Mouse (Mus musculus) ovary, postnatal 36 days (tissue): ENCODE data around the gene Uqcr11.
A peak's percentile ranks its signal among the peaks of the same experiment; 100 is the strongest.

Source experiments
- DNase-seq: peaks from one replicate; pipeline ENCODE4 v3.0.0; 2022; ENCODE audit warnings: low spot score, mixed read lengths

The Uqcr11 gene

DNA sequence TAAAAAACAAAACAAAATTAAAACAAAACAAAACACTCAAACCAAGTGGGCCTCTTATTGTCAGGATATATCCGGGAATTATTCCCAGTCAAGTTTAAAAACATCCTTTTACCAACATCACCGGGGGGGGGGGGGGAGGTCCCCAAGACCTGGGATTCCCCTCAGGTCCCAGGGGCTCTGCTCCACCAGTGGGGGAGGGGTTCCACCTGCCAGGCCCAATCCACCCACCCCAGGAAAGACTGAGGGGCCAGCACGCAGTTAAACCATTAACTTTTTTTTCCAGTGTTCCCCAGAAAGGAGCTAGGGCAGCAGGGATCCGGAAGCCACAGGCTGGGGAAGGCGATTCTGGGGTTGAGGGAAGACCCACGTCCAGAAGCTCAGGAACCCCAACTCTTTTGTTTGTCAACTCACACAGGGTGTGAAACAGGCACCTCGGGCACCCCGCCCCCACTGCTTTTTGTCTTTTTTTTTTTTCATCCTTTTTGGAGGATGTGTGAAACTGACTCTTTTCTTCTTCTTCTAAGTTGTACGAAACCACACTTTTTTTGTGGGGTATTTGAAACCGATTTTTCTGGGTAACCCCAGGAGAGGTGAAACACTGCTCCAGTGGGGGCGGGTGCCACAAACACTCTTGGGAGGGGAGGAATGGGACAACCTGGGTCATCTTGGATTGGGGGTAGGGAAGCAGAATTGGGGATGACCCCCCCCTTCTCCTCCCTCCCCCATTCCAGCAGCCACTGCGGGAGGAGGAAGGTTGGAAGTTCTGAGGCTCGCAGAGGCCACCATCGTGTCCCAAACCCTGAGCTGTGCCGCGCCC lies 25.1 kb upstream of the Uqcr11 start:
- DNase-seq: no peak

DNA sequence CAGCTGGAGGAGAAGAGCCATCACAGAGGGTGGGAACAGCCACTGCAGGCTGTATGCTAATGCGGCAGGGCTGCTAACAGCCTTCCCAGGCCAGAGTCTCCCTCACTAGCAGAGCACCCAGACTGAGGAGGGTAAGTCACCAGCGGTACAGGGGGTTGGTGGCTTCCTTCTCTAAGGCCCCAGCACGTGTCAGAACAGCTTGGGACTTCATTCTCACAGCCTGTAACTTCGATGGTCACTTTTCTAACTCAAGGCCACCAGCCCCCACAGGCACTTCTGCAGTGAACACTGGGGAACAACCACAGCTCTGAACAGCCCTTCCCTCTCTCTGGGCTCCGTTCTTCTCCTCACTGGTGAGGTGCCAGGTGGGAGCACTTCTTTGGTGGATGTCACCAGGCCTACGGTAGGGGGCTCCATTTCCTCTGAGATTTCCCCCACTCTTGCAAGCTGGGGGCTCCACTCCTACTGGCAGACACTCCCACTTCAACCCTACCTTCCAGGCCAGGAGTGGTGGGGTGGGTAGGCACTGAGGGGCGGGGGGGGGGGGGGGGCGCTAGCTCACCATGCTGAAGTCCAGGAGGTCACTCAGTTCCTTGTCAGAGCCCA lies 23.8 kb upstream of the Uqcr11 start:
- DNase-seq: no peak

DNA sequence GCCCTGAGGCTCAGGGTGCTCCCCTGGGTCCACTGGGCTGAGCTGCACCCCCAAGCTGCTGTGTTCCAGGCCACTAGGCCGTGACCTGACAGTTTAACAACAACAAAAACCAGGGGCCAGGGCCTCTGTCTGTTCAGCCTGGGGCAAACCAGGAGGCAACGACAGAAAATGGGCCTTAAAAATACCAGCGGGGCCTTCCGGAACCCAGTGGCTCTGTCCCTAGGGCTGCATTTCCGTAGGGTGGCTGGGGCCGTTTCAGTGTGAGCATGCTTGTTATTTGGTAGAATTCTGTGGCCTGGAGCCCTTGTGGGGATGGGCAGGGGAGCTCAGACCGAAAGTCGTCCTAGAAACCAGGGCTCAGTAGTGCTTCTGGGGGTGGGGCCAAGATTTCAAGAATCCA lies 23.2 kb upstream of the Uqcr11 start:
- DNase-seq: no peak

DNA sequence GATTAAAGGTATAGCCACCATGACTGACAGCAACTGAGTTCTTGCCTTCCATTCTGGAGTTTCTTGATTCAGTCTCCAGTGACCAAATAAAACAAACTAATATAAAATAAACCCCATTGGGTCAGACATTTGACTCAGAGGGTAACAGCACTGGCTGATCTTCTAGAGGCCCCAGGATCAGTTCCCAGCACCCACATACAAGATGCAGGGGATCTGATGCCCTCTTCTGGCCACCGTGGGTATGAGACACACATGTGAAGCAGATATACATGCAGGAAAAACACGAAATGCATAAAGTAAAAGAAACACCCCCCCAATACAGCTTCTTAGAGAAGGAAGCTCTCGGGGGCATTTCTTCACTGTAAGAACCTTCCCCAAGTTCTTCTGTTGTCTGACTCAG lies 18.4 kb upstream of the Uqcr11 start:
- DNase-seq: no peak

DNA sequence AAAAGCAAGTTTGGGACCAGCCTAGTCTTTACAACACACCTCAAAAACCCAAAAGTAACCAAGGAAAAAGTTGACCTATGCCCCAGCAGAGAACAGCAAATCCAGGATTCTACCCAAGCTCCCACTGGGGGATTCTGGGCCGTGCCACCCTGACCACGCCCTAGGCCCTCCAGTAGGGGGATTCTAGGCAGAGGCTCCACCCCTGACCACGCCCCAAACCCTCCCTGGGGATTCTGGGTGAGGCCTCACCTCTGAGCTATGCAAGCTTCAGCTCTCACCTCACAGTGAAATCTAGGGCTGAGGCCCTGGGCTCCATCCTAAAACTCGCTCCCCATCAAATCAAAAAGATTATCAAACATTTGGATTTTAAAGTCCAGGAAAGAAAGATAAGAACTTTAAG lies 16.9 kb upstream of the Uqcr11 start:
- no peak for DNase-seq

DNA sequence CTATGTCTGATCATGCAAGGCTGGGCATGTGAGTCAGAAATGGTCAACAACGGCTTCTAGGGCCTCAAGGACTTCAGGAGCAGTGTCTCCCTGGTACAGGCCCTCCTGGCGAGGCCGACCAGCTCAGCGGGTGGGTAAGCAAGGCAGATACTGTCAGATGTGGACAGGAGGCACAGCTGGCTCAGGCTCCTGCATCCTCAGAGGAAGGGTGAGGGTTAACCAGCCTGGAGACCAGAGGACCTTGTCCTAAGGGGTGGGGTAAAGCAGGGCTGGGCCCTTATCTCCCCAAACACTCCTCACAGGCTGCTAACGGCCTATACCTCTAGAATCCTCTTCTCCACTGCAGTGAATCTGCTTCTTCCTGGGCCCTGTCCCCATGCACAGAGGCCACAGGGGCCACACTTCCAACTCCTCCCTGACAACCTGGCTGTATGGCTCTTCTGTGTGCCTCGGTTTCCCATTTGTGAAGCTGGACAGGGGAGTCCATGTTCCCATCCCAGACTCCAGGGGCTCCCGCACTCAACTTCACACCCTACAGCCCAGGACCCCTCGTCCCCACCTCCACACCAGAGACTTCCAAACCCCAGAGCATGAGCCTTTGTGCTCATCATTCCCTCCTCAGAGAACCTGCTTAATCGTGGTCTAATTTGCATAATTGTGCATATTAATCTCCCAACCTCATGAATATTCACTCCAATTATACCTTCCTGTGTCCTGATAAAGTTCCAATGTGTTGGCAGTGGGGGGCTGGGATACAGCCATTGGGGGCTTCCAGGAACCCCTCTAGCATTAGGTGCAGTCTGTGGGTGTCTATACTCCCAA lies 15.2 kb upstream of the Uqcr11 start:
- DNase-seq: no peak

DNA sequence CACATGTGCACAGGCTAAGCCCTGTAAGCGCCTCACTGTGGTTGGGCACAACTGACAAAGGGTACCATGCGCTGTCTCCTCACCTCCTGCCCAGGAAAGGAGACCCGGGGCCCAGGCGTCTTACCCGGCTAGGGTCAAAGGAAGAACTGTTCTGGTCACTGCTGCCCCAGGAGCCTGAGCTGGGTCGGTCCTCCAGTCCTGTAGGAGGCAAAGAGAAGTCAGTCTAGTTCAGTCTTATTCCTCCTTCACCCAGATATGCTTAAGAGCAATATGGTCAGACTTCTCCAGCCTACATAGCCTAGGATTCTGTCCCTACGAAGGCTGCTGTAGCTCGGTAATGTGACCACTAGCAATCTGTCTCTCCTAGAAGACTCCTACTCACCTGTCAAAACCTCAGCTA lies 14.6 kb upstream of the Uqcr11 start:
- no peak for DNase-seq

DNA sequence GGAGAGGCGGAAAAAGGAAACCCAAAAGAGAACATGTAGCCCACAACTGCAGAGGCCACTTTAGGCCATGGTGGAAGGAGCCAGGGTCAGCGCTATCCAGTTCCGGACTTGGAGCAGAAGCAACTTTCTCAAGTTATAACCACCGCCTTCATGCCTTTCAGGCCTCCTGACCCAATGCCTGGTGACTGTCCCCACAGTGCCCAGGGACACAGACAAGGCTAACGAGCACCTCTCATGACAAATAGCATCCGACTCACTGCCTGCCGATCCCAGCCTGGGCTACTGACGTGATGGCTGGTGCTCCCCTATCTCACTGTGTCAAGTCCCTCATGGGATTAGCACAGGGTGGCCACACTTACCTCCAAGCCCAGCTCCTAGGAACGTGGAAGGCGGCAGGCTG lies 14.1 kb upstream of the Uqcr11 start:
- DNase-seq: no peak

DNA sequence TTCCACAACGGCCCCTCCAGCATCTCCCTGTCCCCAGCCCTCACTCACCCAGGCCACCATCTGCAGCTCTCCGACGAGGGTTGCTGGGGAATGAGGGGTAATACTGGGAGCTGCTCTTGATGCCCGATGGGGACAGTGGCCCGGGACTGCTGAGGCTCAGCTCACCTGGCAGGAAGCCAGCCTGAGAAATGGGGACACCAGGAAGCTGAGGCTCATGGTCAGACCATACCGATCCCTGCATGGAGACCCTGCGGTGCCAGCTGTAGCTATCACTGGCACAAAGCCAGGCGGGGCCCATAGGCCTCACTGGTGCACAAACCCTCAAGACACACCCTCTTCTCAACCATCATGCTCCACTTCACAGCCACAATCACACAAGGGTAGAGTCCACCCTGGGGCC lies 12.8 kb upstream of the Uqcr11 start:
- no peak for DNase-seq

DNA sequence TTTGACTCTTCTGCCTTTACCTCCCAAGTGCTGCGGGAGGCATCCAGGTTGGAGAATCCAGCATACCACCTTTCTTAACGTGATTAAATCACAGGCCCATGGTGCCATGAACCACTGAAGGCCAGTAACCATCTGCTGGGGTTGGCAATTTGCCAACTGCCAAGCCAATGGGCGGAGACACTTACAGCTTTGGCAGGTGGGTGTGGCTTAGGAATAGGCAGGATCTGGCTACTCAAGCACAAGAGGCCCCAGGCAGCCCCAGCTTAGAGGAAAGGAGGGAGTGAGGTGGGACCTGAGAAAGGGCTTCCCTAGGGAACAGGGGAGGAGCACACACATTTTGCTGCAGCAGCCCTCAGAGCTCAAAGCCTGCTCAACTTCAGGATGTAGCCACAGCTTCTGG lies 11.7 kb upstream of the Uqcr11 start:
- no peak for DNase-seq

DNA sequence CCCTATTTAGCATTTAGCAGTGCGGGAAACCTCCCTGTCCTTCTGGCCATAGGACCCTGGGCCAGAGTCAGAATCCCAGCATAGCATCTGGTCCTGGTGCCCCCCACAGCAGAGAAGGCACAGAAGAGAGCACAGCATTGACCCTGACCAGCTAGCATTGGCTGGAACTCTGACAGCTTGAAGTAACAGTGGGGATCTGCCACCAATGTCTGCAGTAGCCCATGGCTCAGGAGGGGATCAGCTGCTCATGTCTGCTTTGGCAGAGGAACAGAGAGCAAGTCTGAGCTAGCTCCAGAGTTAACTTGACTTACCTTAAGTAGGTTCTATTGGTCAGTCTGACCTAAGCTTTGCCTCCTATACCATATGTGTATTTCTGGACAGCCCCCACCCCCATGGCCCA lies 11.2 kb upstream of the Uqcr11 start:
- no peak for DNase-seq

DNA sequence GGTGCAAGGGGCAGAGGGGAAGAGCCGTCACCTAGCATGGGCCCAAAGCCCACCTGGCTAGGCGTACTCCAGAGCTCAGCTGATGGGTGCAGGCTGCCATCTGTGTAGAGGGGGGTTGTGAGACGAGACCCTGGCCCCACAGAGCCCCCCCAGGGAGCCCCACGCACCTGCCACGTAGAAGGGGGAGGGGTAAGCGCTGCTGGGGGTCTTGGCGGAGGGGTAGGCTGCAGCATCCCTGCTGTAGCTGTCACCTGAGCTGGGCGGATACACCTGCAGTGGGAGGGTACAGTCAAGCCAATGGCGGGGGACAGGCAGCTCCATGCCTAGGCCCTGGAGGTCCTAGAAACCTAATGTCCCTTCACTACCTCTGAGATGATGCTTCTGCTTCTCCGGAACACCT lies 10.7 kb upstream of the Uqcr11 start:
- no peak for DNase-seq

DNA sequence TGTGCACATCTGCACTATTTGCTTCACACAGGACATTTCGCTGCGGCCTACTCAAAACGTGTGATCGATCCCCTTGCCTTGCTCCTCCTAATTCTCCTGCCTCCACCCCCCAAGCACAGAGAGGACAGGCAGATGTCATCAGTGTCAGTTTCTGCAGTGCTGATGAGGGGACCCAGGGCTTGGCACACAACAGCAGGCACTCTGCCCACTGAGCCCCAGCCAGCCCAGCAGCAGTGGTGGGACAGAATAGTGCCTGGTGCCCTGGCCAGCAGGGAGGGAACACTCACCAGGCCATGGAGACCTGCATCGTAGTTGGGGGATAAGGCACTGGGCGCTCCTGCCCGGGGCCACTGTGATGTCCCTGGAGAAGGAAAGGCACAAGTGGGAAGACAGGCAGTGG lies 8.9 kb upstream of the Uqcr11 start:
- DNase-seq: no peak

DNA sequence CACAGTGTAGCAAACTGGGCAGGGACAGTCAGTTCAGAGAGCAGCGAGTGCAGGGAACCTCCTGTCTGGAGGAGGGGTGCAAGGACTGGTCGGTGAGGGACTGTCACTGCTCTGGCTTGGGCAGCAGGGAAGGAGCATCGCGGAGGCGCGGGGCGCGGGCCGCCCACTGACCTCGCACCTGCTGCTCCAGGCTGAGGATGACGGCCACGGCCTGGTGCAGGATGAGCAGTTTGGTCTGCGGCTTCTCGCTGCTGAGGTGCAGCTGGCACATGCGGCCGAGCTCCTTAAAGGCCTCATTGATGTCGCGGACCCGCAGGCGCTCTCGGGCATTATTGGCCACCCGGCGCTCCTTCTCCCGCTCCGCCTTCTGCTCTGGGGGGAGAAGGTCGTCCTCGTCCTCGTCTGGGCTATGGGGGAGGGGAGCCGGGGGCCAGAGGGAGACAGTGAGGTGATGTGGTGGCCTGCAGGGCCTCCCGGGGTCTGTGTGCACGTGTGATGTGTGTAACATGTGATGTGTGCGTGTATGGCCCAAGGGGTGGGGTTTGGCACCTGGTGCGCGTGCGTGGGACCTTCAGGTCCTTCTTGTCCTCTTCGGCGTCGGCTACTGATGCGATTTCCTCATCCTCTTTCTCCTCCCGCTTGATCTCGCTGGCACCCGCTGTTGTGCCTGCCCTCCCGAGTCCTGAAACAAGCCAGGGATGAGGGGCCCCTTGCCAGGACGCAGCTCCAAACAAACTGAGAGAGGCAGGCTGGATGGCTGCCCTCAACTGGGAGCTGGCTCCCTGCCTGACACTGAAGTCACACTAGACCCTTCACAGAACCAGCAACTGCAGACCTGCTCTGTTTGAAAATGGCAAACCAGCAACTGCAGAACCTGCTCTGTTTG lies 6.3 kb upstream of the Uqcr11 start:
- peak; percentile 69 for DNase-seq

DNA sequence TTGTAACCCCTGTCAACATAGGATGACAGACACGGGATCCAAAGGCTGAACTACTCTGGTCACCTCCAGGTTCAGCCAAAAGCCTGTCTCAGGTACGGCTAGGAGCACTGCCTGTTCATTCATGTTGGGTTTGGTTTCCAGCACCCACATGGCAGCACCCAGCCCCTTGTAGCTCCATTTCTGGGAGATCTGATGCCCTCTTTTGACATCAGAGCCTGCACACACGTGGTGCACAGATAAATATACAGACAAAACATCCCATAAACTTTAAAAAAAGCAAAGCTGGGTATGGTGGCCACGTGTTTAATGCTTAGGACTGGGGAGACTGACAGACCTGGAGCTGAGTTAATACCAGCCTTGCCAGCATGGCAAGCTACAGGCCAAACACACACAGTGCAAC lies 1.3 kb upstream of the Uqcr11 start:
- no peak for DNase-seq

DNA sequence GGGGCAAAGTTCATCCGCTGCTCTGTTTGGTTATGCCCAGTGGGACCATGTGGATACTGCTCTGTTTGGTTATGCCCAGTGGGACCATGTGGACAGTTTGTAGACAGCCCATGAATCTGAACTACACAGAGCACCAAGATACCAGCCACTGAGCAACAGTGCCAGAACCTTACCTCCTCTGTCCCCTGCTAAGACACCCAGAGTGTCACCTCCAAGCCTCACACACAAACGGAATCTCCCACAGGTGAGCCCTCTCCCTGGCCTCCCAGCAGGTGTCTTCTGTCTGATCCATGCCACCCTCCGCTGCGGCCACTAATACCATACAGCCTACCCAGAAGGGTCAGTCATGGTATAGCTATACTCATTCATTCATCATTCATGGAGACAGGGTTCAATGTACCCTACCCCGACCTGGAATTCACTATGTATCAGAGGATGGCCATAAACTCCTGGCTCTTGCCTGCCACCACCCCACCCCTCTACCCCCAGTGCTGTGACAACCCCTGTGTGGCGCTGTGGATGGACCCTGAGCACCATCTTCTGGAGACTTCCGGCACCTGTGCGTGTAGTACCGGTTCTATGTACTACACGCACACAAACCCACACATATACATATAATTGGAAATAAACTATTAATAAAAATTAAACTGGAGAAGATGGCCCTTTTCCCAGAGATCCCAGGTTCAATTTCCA lies 1.0 kb downstream of the Uqcr11 start:
- DNase-seq: no peak

DNA sequence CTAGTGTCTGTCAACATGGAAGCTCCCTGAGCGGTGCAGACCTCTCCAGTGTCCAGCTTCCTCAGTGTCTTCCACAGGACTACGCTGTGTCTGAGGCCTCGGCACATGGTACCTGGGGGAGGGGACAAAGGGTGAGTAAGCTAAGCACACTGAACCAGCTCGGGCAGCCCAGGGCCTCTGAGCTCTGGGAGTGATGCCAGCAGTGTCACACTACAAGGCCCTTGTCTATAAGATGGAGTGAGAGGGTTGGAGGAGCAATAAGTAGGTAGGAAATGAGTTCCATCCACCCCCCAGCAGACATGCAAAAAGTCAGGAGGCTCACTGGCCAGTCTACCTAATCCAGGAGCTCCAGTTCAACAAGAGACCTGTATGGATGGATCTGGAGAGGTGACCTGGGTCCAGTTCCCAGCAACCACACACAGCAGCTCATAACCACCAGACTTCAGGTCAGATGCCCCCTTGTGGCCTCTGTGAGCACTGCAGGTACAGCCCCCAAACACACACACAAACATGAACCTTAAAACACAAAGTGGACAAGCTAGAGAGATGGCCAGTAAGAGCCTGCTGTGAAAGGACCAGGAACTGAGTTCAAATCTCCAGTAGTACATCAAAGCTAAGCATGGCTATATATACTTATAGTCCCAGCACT lies 3.5 kb downstream of the Uqcr11 start:
- DNase-seq: no peak

DNA sequence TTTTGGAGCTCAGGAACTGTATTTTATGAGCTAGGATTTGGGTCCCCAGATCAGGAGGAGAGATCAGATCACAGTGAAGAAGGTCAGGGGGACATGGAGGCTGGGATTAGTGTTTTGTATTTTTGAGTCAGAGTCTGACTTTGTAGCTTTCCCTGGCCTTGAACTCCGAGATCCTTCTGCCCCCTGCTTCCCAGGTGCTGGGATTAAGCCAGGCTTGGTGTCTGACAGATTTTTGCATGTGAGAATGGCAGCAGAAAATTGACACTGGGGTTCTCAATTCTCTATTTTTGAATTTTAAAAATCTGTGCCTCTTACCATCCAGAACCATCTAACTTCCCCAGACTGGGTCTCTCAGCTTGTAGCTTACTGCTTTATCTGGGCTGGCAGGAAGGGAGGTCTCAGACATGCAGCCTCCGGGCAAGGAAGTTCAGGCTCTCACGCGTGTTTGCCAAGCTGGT lies 5.9 kb downstream of the Uqcr11 start:
- no peak for DNase-seq

DNA sequence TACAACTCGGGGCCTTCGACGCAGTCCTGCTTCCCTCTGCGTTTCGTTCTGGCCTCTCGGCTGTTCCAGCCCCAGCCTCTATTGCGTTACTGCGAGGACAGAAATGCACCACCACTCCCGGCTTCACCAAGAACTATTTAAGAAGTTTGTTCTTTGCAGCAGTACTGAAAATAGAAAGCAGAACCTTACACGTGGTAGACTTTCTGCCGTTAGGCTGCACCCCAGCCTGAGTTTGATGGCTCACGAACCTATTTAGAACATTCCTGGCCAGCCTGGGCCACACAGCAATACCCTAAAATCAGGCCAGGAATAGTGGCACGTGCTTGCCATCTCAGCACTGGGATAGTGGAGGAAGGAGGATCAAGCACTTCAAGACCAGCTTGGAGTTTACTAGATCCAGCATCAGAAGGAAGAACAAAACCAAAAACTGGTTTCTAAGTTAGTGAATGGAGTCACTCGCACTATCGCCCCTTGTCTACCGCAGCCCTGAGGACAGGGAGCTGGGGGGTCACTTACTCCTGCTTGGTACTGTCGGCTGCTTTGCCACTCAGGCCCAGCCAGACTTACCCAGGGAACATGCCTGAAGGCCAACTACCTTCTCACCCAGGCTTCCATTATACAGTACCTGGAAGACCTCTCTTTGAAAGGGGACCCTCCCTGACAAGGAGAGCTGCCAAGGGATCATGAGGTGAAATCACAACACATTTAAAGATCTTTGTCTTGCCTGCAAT lies 6.5 kb downstream of the Uqcr11 start:
- no peak for DNase-seq
